Mouse (Mus musculus): ENCODE results near the gene Zbtb20.

Zbtb20 gene

DNA sequence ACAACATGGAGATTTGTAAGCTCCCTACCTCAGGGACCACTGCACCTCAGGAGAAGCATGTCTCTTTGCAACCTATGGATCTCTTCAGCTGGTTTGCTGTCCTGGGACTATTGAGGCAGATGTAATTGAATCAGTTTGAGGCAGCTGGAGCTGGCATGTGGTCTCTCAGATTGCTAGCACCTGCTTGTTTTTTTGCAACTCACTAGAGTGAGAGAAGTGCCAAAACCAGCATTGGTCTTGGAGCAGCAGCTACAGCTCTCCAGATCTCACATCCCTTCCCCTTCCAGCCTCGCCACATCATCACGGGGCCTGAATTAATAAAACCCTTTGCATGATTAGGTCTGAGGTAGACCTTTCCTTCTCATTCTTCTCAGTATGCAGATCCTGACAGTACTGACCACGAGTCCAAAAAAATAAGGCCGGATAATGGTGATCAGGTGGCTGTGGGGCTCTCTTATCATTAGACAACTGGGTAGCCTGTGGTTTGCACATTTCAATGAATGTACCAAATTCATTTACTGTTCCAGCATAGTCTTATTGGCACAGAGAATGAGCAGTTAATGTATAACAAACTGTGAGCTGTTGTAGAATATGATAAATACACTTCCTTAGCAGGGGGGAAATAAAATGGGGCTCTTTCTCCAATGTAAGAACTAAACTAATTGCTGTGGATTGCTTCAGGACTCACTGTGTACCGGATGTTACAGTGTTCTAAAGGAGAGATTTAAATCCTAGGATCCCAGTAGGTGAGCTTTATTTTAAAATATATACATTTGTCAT is 205.4 kb downstream of the Zbtb20 start:
- DNase-seq (ENCODE audit: low spot score) = no peak

DNA sequence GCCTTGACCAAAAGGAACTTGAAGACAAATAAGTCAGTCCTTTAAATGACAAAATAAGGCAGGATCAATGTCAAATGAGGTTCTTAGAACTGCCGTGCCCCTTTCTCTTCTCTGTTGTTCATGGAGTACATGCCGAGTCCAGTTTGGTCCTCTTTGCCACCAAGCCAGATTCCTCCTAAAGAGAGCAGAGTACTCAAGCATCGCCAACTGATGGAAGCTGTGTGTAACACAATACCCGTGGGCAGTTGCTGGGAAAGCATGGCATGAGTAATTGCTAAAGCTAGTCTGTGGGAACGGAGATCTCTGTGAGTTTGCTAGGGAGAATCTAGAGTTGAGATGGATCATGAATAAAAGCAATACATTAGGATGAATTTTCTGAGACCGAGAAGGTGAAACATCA is 206.3 kb downstream of the Zbtb20 start:
- DNase-seq (ENCODE audit: low spot score) = no peak

DNA sequence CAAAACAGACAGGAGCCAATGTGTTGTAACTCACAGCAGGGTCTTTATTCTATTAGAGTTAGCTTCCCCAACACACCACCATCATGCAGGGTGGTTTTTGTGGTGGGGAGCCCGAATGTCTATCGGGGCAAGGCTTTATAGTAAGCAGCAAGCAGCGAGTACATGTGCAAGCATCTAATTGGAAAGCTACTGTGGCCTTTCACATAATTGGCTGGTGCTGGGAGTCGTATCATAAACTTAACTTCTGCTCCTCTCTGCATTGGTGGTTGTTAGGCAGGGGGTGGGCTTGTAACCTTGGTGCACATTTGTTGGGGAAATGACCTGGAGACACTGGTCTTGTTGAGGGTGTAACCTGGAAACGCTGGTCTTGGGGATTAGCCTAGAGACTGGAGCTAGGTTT is 207.1 kb downstream of the Zbtb20 start:
- no peak for DNase-seq (ENCODE audit: low spot score)

DNA sequence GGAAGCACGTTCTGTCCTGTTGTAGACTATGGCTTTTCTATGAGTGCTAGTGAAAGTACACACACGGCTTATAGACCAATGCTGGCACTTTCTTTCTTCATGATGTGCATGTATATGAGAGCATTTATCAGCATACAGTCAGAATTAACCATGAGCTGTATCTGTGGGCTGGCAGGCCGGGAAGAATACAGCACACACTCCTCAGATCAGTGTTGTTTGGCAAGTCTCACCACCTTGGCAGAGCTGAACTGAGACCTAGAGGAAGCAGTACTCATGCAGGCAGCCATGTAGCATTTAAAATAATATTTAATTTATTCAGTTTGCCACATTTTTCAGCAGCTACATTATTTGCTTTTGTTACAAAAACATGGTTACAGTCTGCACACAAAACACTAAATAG is 214.5 kb downstream of the Zbtb20 start:
- no peak for DNase-seq (ENCODE audit: low spot score)

DNA sequence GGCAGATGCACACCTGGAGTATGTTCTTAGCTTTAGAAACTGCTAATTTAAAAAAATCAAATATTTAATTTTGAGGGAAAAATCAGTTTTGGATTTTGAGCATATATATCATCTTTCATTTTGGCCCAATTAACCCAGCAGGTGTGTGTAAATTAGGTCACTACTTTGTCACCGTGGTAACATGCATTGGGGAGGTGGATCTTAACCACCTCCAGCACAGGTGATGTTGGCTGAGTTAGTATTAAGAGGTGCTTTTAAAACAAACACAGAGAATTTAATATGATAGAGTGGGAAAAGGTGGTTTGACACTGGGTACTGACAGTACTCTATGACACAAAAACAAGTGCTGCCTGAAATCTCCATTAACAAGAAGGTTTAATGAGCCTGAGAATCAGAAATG is 218.5 kb downstream of the Zbtb20 start:
- no peak for DNase-seq (ENCODE audit: low spot score)

DNA sequence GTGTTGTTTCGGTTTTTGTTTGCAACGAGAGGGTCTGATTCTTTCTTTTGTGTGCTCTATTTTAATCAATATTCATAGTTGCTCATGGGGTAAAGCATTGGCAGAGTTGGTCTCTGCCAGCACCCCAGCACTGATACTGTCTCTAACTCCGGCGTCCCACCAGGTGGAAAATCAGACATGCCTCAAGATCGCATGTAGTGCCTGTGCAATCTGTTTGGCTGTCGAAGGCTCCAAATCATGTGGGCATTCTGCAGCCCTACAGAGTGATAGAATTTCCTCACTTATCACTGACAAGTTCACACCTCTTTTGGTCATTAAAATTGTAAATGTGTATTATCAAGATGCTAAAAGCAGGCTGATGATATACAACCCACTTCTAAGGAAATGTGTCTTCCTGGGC is 219.1 kb downstream of the Zbtb20 start:
- no peak for DNase-seq (ENCODE audit: low spot score)

DNA sequence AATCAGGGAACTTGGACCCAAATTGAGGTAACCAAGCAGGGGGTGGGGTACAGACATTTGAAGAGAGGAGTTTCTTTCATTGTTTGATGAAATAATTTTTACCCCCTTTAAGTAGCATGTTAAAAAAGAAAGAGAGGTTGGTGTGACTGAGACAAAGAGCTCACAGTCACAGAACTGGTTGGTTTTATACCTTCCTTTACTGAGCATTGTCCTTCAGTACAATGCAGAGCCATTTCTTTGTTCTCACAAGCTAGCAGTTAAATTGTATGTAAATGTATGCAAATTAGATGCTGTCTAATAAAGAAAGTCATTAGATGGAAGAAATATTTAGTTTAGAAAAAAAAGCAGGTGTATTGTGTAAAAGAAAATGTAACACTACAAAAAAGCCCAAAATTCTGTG is 220.4 kb downstream of the Zbtb20 start:
- DNase-seq (ENCODE audit: low spot score) = no peak

DNA sequence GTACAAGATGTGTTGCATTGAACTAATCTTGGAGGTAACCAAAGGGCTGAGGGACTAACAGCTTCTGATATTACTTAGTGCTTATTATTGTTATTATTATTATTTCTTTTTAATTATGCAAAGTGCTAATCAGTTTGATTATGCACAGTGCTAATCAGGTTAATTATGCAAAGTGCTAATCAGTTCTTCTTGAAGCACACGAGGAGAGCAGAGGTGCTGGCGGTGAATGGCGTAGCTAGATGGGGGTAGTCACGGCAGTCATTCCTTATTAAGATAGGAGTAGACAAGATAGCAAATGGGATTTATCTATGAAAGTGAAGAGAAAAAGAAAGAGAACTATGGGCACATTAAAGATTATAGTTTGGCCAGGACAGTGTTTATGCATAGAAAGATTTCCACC is 222.5 kb downstream of the Zbtb20 start:
- no peak for DNase-seq (ENCODE audit: low spot score)

DNA sequence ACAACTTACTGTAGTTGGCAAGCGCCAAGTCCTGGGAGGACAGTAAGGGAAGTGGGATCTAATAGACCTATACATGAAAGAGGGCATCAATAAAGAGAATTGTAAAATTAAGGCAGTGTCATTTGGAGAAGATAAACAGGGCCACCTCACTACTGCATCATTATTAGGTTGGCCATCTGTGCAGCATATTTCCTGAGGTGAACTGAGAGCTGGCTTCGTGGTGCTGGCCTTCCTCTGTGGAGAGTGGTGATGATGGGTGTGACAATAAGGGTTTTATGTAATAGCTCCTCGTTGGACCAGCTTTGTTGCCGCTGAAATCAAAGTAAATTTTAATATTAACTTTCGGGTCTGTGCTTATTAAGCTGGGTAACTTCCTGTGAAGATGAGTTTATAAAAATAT is 223.0 kb downstream of the Zbtb20 start:
- DNase-seq (ENCODE audit: low spot score) = no peak

DNA sequence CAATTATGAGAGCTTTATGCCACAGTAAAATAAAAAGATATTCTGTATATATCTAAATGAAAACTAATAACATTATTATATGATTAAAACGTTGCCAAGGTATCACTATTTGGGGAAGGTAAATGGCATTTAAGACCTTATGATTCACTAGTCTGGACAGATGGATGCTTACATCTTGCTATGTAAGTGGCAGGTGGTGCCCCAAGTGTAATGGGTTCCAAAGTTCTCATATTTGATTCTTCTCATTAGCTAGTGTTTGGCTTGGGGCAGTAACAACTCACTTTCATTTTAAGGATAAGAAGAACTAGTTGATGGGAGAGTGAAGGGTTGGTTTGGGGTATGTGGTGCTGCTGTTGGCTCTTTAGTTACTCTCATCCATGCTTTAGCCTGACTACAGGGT is 235.6 kb downstream of the Zbtb20 start:
- DNase-seq (ENCODE audit: low spot score) = no peak

DNA sequence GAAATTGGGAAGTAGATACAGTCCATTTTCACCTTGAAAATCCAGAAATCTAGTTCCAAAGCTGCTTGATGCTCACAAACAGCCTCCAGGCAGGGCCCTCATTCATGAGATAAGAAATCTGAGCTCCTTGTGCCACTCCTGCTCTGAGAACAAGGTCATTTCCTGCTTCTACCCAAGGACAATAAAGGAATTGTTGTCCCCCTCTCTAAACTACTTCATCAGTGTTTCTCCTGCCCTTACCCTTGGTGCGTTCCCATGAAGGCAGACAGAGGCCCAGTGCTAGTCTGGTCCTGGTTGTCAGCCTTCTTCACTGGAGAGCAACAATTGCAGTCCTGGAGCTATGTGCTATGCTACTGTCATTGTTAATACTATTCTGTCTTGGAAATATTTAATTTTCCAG is 238.3 kb downstream of the Zbtb20 start:
- DNase-seq (ENCODE audit: low spot score) = no peak

DNA sequence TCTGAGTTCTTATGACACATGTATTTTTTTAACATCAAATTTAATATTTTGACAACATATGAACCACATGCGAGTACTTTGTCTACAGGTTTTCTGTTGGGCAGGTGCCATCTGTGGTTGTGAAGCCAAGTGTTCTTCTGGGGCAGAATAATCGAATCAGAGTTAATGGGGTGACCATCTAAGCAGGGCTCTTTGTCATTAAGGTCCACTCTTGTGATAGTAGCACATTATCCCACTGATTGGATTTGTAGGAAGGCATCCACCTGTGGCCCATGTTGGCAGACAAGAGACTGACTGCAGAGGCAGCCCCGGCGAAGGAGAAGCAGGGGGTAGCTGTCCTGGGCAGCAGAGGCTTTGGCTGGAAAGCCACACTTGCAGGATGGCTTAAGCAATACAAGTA is 254.3 kb downstream of the Zbtb20 start:
- no peak for DNase-seq (ENCODE audit: low spot score)

DNA sequence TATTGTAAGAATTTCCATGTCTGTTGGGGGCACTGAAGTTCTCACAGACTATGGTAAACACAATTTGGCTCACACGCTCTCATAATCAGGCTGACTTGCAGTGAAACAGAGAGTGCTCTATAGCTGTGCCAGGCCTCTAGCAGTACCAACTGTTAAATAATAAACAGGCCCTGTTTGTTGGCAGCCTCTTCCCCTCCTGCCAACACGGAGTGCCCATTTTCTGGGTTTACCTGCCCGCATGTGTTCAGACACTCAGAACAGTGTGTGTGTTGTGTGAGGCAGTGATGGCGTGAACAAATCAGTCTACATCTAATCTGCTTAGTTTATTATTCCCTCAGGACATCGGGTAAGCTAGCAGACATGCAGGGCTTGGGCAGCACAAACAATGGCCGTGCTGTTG is 254.9 kb downstream of the Zbtb20 start:
- DNase-seq (ENCODE audit: low spot score) = no peak

DNA sequence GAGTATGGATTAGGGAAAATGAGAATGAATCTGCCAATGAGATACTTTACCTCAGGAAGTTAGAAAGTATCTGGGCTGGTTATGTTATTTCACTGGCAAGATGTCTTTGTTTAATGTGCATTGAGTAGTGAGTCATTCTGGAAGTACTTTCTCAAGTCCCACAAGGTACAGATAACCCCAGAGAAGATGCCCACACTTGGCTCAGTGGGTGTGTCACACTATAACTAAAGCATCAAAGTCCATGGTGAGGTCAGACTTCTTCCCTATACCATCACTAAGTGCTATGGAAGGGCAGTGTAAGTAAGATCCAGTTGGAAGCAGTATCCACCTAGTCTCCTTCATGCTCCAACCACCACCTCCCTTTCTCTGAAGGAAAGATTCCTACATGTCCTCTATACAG is 255.4 kb downstream of the Zbtb20 start:
- no peak for DNase-seq (ENCODE audit: low spot score)

DNA sequence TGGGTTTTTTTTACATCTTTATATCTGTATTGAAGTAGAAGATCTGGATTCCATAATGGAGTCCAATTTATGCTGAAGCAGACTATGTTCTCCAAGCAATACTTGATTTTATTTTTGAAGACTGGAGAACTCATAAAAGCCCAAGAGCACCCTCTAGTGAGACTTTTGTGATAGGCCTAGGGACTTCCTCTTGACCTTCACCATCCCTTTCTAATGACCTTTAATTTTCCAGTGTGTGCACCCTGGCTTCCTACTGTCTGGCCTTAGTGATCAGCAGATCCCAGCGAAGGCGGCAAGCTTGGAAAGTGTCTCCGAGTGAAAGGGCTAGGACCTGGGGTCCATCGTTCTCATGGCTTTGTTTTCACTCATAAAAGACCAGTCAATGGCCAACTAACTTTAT is 292.8 kb downstream of the Zbtb20 start:
- DNase-seq (ENCODE audit: low spot score) = no peak

DNA sequence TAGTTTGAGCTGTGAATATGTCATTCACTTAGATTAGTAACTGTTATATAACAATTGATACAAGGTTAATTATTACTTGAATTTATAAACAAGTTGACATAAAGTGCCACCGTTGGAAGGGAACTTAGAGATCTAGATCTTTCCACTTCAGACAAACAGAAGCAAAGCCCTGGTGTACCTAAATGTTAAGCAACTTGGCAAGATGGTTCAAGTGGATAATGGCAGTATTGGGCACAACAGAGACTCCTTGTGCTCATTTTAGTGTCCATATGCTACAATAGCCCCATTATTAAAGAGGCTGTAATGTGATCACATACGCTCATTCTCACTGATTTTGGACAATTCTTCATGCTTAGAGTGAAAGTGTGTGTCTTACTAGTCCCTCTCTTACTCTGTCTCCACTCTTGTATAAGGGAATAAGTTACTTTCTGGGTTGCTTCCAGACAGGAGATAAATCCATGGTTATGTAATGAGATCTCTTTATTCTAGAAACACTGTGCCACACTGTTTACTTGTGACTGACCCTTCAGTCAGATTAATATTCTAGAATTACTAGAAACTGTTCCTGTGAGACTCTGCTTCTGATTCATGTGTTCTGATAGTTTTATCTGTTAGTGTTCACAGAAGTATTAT is 293.7 kb downstream of the Zbtb20 start:
- DNase-seq (ENCODE audit: low spot score) = no peak

DNA sequence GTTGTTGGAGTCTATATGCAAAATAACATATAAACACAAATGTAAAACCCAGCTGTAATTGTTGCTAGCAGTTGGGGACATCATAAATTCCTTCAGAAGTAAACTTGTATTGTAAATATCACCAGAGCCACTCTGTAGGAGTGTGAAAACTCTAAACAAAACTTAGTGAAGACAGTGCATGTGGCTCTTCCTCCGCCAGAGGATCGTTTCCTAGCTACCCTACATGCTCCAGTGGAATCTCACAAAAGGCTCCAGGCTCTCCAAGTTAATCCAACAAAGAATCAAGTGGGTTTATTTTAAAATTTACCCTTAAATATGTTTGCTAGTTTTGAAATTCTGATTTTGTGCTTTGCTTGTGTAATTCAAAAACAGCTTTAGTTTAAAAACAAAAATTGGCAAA is 296.5 kb downstream of the Zbtb20 start:
- no peak for DNase-seq (ENCODE audit: low spot score)

DNA sequence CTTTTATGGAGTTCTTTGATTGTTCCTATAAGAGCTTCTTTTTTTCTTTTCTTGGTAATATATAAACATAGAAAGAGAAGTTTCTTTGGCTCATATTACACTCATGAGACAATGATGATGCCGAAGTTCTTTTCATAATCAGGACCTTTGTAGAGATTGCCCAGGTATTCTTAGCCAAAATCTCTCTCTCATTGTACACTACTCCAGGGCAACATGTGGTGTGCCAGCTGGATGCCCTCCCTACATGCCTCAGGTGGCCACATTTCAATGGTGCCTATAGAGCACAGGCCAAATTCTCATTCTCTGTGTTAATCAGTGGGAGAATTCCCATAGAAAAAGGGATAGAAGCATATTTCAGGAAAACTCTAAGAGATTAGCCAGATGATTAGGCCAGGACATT is 297.2 kb downstream of the Zbtb20 start:
- no peak for DNase-seq (ENCODE audit: low spot score)

DNA sequence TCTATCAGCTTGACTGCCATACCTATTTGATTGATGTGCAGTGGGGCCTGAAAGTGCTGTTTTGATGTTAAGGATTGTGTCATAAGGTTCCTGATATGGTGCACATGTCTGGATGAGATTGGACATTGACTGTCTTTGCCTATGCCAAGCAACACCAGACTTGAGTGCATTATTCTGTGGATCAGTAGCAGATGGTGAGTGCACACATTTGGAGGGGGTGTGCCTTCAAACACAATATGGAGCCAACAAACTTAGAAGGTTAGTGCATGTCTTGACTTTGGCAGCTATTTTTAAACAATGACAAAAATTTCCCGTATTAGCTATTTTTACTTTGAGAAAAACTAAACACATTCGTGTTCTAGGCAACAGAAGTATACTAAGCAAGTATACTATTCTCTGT is 299.1 kb downstream of the Zbtb20 start:
- no peak for DNase-seq (ENCODE audit: low spot score)

DNA sequence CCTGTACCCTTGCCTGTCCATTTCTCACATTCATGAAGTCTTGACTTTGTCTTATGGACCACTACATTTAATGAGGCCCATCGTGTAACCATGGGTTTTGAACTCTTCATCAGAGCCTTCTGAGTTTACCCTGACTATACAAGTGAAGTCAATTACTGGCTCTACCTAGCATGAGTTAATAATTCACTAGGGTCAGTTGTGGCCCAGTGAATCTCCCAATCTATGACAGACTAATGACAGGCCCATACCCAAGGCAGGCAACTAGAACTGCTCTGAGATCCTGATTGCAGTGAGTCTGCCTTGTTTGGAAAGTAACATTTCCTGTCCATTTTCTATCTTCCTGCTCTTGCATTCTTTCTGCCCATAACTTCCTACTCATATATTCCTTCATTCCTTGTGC is 305.4 kb downstream of the Zbtb20 start:
- DNase-seq (ENCODE audit: low spot score) = no peak

DNA sequence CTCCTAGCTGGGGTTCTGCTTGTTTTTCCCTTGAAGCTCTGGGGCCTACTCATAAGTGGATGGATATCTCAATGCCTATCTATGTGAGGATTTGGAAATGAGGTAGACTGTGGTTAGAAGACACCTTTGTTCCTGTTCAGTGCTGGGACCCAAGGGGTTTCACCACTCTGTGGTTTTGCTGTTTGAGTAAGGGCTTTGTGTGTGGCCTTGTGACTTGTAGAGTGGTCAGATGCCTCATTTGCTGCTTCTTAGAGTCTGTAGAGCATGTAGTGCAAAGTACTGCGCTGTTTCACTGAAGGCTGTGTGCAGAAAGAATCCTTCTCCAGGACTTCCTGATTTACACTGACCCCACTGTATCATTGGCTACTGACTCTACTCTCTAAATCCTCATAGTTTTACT is 314.7 kb downstream of the Zbtb20 start:
- no peak for DNase-seq (ENCODE audit: low spot score)

DNA sequence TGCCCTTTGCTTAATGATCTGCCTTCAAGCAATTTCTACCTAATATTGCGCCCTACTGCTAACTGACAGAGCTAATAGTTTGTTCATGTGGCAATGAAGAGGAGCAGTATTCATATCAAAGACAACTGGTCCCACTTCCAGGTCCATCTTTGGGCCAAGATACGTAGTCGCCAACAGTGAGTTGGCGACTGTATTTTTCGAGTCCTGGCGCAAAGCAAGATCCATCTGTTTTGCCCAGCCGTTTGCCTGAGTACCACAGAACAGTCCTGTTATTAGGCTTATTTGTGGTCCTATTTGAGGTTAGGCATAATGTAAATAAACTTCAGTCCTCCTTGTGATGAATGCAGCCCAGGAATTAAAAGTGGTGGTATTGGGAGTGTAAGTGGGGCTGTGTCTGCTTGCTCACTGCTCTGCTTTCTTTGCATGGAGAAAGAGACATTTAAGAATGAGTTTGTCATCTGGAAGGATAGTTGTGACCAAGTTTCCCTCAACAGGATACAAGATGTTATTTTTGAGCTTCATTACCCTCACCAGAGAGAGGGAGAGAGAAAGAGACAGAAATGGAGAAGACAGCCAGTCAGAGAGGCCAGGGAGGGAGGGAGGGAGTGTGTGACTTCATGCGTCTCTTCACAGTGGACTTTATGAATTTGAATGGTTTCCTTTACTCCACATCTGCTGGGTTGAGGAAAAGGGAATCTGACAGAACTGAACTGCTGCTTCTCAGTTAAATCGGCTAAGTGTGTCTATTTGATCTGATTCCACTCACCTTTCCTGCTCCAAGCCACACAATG is 315.6 kb downstream of the Zbtb20 start:
- DNase-seq (ENCODE audit: low spot score) = no peak

DNA sequence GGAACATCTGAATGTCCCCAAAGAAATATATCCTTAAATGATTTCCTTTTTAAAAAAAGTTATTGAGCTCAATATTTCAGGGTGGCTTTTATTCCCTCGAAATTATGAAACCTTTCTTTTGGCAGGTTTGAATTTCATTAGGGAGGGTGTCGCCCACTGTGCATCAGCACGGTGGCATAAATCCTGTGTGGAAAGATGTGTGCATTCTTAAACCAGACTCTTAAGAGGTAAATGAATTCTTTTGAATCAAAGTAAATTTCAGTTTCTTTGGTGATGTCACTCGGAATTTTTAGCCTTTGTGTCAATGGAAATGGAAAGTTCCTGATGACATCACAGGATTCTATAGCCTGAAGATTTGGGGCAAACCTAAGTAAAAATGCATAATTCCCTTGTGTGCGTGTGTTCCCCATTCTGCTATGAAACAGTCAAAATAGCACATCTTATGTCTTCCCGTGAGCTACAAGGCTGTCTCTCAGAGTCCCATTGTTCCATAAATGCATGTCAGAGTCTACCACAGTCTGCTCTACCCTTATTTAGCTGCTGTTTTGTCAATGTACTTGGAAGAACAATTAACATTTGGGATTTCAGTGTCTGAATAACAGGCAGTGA is 318.1 kb downstream of the Zbtb20 start:
- DNase-seq (ENCODE audit: low spot score) = no peak

Measured in T-cell, adult 2 months (primary cell).